Comparison of ENCODE assay signal across 16 mouse cellular contexts in genomic region chr11:117097021-117097420, GRCm38 (mm10). TPM values are rescaled to one million over a fixed set of nuclear protein-coding genes. Genes with fewer than 3 reads are reported as not detected.
A peak's percentile ranks its signal among the peaks of the same experiment; 100 is the strongest.
DNase-seq lines count a peak whose midpoint lies in the region; ATAC-seq and TF ChIP-seq lines count a peak whose summit lies in the region.
"Had no signal": no experiment of that assay in that cellular context is flagged by ENCODE, and none has a peak within 500 bp of the region (broad histone marks: within the 10 kb centered on the region; RNA-seq: fewer than 3 reads in every experiment).

No protein-coding gene starts in this region.

- H3K36me3 ChIP-seq in heart, embryonic 10.5 days, result no peaks in the 10 kb centered on the region
- H3K36me3 ChIP-seq: intestine, embryonic 15.5 days; limb, embryonic 15.5 days; neural tube, embryonic 12.5 days had no signal

- peaks cover 87% of the 10 kb centered on the region for H3K4me1 ChIP-seq in heart, embryonic 10.5 days

- peak overlapping the region; percentile 91 for H3K27ac ChIP-seq in gastrocnemius, adult 2 months
- peak overlapping the region; percentile 64 for H3K27ac ChIP-seq in heart, embryonic 10.5 days
- H3K27ac ChIP-seq: neural tube, embryonic 12.5 days had no signal

- H3K4me3 ChIP-seq in gastrocnemius, adult 2 months, result peak overlapping the region; percentile 45
- H3K4me3 ChIP-seq in heart, embryonic 10.5 days, result no peak overlapping the region
- H3K4me3 ChIP-seq: intestine, embryonic 15.5 days; limb, embryonic 15.5 days; neural tube, embryonic 12.5 days had no signal

- peaks cover 18% of the 10 kb centered on the region; the same call in 1 of the 2 replicates for H3K27me3 ChIP-seq in heart, embryonic 10.5 days (ENCODE audit: insufficient read depth, poor library complexity, severe bottlenecking)
- H3K27me3 ChIP-seq: limb, embryonic 15.5 days; neural tube, embryonic 12.5 days had no signal

- intact Hi-C loops in gastrocnemius, adult 2 months (cut with DNase I), result no loop called here

- no peak; the same call in 1 of the 2 replicates for ATAC-seq in frontal cortex, adult (ENCODE audit: low TSS enrichment)
- ATAC-seq: intestine, embryonic 15.5 days had no signal

- H3K9me3 ChIP-seq in heart, embryonic 10.5 days, result no peaks in the 10 kb centered on the region
- H3K9me3 ChIP-seq: intestine, embryonic 15.5 days; limb, embryonic 15.5 days; neural tube, embryonic 12.5 days had no signal

- no peak for TF ChIP-seq CTCF in gastrocnemius, adult 2 months (IDR thresholded peaks at IDR 0.05)

- no peak for DNase-seq in gastrocnemius, adult 2 months
- DNase-seq in gastrocnemius, adult 8-10 months (ENCODE audit: low spot score in 2 of 2), result no peak
- DNase-seq in kidney, postnatal 25 days, result peak; percentile 41 to 80
- no peak for DNase-seq in kidney, adult 11 months
- DNase-seq in heart, embryonic 10.5 days (ENCODE audit: low spot score), result no peak
- DNase-seq in lung, postnatal 25 days (ENCODE audit: low spot score), result peak; percentile 83
- DNase-seq in urinary bladder, postnatal 10 days (ENCODE audit: low spot score), result no peak
- DNase-seq: adrenal gland, postnatal 10 days; layer of hippocampus, postnatal 36 days; midbrain, embryonic 14.5 days; retina, postnatal 1 day; thymus, adult 2 months had no signal

- 60% methylated on average over 9 of the region's 9 CpGs for WGBS in heart, embryonic 10.5 days

RNA-seq across cellular contexts. Expression of gene Sec14l1, which starts 17.9 kb away (rescaled TPM):
- total RNA-seq in gastrocnemius, adult 2 months (2021), result 10 to 100 TPM; 52.3 to 52.8 TPM
- total RNA-seq in gastrocnemius, adult 8-10 months (2022), result 10 to 100 TPM; 42.6 to 56.1 (median 50.7) TPM
- 46.2 and 56.0 TPM in 2 replicates for polyA plus RNA-seq in heart, embryonic 10.5 days (2016; fragmentation: Nextera tagmentation; extraction: Ambion mirVana)

Comparison
In these comparisons a context has a peak if more than half of its experiments do, and no peak if none do; other contexts are left out.
1. DNase-seq: peak in kidney, postnatal 25 days (2 of 2) and lung, postnatal 25 days (single experiment); none in gastrocnemius, adult 2 months (single experiment), gastrocnemius, adult 8-10 months (0 of 2), kidney, adult 11 months (single experiment), heart, embryonic 10.5 days (single experiment) and urinary bladder, postnatal 10 days (single experiment).